Mouse (Mus musculus): ENCODE data around the gene Gm21761. TPM values are rescaled to one million over a fixed set of nuclear protein-coding genes. Genes with fewer than 3 reads are reported as not detected.
A peak's percentile ranks its signal among the peaks of the same experiment; 100 is the strongest.
"Not testable (repeated sequence)": the region's sequence is repeated elsewhere in the genome, so short reads cannot be mapped to it uniquely, and the experiment has no call there.

Gene Gm21761
- polyA plus RNA-seq (2015; fragmentation: Nextera tagmentation; extraction: Ambion mirVana): not detected in 2 replicates

- H3K27me3 ChIP-seq; H3K9ac ChIP-seq; H3K4me1 ChIP-seq (replicated peaks); H3K4me2 ChIP-seq; H3K27ac ChIP-seq (replicated peaks); H3K9me3 ChIP-seq; H3K36me3 ChIP-seq; ATAC-seq (ENCODE audit: low FRiP score, low read depth); H3K4me3 ChIP-seq: not testable (repeated sequence)
- 93% methylated on average over 2 of the region's 5 CpGs for WGBS
Observed at GRCm38 (mm10) chr13:119929172-119929571, at the start of gene Gm21761. Gm21761 (minus strand) TSS chr13:119929272.

DNA sequence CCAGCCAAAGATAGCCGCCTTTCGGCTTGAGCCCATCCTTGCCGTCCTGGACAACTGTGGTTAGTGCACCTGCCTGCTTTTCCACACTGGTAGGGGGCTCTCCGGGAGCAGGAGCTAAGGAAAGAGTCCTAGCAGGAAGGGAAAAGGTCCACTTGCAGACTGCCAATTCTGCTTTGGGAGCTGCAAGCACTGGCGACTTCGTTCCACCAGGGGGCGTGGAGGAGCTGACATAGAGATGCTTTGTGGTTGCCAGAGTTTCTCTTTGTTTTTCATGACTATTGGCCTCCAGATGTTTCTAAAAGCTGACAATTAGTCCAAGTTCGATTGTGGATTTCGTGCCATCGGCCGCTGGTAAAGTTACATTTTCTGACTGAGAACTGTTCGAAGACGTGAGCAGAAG is 40.1 kb upstream of the Gm21761 start:
- not testable (repeated sequence) for H3K36me3 ChIP-seq; H3K27ac ChIP-seq (replicated peaks); H3K9ac ChIP-seq; ATAC-seq (ENCODE audit: low FRiP score, low read depth); H3K4me2 ChIP-seq; H3K27me3 ChIP-seq; H3K9me3 ChIP-seq; H3K4me3 ChIP-seq; H3K4me1 ChIP-seq (replicated peaks)
- no CpG with 5 or more reads among the region's 13 CpGs for WGBS

DNA sequence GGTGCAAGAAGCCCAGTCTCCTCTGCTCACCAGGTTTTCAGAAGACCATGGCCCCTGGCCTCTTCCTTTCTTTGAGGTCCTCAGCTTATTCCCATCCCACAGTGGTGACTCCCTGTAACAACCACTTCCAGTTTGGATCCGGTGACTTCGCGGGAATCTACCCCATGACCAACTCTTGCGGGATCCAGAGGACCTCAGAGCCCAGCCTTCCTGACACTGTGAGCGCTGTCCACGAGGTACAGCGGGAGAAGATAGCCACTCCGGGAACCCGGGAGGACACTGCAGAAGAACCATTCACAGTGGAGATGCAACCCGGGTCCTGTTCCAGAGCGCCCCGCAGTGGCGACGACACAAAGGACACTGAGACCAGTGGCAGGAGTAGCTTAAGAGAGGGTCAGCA is 39.1 kb upstream of the Gm21761 start:
- not testable (repeated sequence) for H3K4me1 ChIP-seq (replicated peaks); H3K36me3 ChIP-seq; H3K27ac ChIP-seq (replicated peaks); H3K9me3 ChIP-seq; H3K27me3 ChIP-seq; H3K4me2 ChIP-seq; H3K9ac ChIP-seq; H3K4me3 ChIP-seq
- ATAC-seq (ENCODE audit: low FRiP score, low read depth): peak; percentile 52; the same call in 1 of the 2 replicates
- WGBS: no CpG with 5 or more reads among the region's 14 CpGs

DNA sequence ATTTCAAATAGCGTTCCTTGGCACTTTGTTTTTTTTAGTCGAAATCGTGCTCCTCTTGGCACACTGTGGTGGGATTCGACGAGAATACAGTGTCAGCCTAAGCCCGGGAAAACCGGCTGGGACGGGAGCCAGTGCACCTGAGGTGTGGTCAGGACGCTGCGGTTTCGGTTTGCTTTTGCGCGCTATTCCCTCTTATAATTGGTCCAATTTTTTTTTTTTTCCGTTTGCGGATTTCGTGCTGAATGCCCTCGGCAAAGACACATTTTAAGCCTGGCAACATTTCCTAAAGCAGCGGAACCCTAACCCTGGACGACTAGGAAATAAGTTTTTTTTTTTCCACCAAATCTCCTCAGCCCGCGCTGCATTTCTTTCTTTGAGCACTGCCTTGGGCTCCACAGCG is 36.9 kb upstream of the Gm21761 start:
- not testable (repeated sequence) for H3K4me1 ChIP-seq (replicated peaks); H3K27me3 ChIP-seq; H3K9ac ChIP-seq; ATAC-seq (ENCODE audit: low FRiP score, low read depth); H3K36me3 ChIP-seq; H3K27ac ChIP-seq (replicated peaks); H3K9me3 ChIP-seq; H3K4me3 ChIP-seq
- H3K4me2 ChIP-seq: peak overlapping the region; percentile 24; the same call in 1 of the 2 replicates
- WGBS: under 1% methylated on average over 21 of the region's 22 CpGs

DNA sequence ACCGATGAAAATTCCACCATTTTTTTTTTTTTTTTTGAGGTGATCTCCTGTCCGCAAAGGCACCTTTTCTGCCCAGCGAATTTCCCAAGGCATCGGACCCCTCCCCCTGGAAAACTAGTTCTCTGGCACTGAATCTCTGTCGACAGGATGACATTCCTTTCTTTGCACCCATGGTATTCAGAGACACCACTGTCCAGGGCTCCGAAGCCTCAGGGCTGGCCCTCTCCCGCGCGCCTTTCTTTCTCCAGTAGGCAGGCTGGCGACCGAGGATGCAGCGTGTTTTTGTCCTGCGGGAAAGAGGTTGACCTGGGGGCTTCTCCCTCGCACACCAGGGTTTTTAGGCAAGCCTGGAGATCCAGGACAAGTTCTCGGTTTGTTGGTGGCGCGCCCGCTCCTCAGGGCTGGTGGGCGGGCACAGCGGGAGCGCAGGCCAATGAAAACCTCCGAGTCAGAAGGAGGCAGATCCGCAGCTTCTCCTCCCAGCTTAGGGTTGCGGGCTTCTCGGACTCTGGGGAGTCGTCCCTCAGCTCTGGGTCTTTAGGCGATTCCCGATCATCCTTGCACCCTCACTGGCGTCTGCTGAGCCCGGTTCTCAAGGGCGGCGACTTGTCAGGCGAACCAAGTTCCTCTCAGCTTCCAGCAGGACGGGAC is 36.4 kb upstream of the Gm21761 start:
- peak overlapping the region; percentile 24; the same call in 1 of the 2 replicates for H3K4me2 ChIP-seq
- not testable (repeated sequence) for H3K27ac ChIP-seq (replicated peaks); H3K9ac ChIP-seq; H3K4me3 ChIP-seq; H3K9me3 ChIP-seq; H3K27me3 ChIP-seq; H3K36me3 ChIP-seq; H3K4me1 ChIP-seq (replicated peaks)
- peak; percentile 39; the same call in 1 of the 2 replicates for ATAC-seq (ENCODE audit: low FRiP score, low read depth)
- under 1% methylated on average over 18 of the region's 34 CpGs for WGBS

- not testable (repeated sequence) for H3K36me3 ChIP-seq; H3K4me1 ChIP-seq (replicated peaks); ATAC-seq (ENCODE audit: low FRiP score, low read depth); H3K27ac ChIP-seq (replicated peaks); H3K9ac ChIP-seq; H3K9me3 ChIP-seq; H3K4me2 ChIP-seq; H3K27me3 ChIP-seq; H3K4me3 ChIP-seq
- no CpG with 5 or more reads among the region's 5 CpGs for WGBS
Observed at GRCm38 (mm10) chr13:119962856-119963255, 33.8 kb upstream of the Gm21761 start.

DNA sequence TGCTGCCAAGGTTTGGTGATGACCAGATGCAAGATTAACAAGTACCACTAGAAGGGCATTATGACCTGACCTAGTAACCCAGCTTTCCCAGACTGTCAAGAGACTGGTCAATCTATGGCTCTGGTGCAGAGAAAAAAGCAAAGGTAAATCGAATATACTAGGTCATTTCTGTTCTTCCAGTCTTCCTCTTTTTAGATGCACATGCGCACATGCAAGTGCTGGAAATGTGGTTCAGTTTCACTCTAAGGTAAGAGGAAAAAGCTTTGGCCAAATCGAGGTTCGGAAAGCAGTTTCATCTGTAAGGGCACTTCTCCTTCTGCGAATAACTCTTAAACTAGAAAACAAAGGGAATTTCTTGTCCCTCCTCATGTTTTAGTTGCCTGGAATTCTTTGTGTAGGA is 26.5 kb upstream of the Gm21761 start:
- not testable (repeated sequence) for H3K9ac ChIP-seq; ATAC-seq (ENCODE audit: low FRiP score, low read depth)
- no CpG with 5 or more reads among the region's 5 CpGs for WGBS

DNA sequence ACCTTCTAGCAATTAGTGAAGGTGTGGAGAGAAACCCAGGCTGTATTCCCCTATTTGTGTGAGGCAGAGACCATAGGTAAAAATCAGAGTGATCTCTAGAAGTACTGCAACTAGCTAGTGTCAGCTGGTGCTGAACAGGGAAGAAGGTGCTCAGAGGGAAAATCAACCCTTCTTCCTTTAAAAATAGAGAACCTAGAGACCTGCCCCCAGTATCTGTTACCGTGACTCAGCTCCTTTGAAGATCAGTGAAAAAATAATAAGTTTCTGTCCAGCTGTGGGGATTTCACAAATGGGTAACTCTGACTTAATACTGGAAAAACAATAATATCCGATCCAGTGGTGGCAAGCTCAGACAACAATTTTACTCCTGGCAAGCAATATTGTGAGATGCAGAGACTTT is 26.0 kb upstream of the Gm21761 start:
- ATAC-seq (ENCODE audit: low FRiP score, low read depth); H3K4me2 ChIP-seq; H3K36me3 ChIP-seq; H3K4me3 ChIP-seq; H3K27me3 ChIP-seq; H3K27ac ChIP-seq (replicated peaks); H3K9me3 ChIP-seq; H3K4me1 ChIP-seq (replicated peaks); H3K9ac ChIP-seq: not testable (repeated sequence)
- 83% methylated on average over 2 of the region's 2 CpGs for WGBS

More for the DNA sequence above, 26.5 kb upstream of the Gm21761 start:
- not testable (repeated sequence) for H3K27ac ChIP-seq (replicated peaks); H3K4me2 ChIP-seq; H3K4me3 ChIP-seq; H3K27me3 ChIP-seq; H3K4me1 ChIP-seq (replicated peaks); H3K36me3 ChIP-seq; H3K9me3 ChIP-seq

- H3K9ac ChIP-seq; ATAC-seq (ENCODE audit: low FRiP score, low read depth); H3K9me3 ChIP-seq; H3K4me1 ChIP-seq (replicated peaks); H3K4me3 ChIP-seq; H3K27ac ChIP-seq (replicated peaks); H3K36me3 ChIP-seq; H3K27me3 ChIP-seq; H3K4me2 ChIP-seq: not testable (repeated sequence)
- 80% methylated on average over 4 of the region's 6 CpGs for WGBS
Observed at GRCm38 (mm10) chr13:119950706-119951105, 21.6 kb upstream of the Gm21761 start, which contains the start of gene B020031M17Rik. B020031M17Rik (minus strand) TSS chr13:119950806.

- not testable (repeated sequence) for ATAC-seq (ENCODE audit: low FRiP score, low read depth); H3K9ac ChIP-seq; H3K36me3 ChIP-seq; H3K9me3 ChIP-seq; H3K27ac ChIP-seq (replicated peaks); H3K27me3 ChIP-seq; H3K4me3 ChIP-seq; H3K4me2 ChIP-seq; H3K4me1 ChIP-seq (replicated peaks)
- WGBS: 85% methylated on average over 3 of the region's 3 CpGs
Observed at GRCm38 (mm10) chr13:119924597-119925340, 4.3 kb downstream of the Gm21761 start.

- H3K9me3 ChIP-seq; H3K9ac ChIP-seq; H3K4me1 ChIP-seq (replicated peaks); H3K27me3 ChIP-seq; ATAC-seq (ENCODE audit: low FRiP score, low read depth); H3K36me3 ChIP-seq; H3K4me2 ChIP-seq; H3K27ac ChIP-seq (replicated peaks); H3K4me3 ChIP-seq: not testable (repeated sequence)
- WGBS: 87% methylated on average over 4 of the region's 5 CpGs
Observed at GRCm38 (mm10) chr13:119916966-119917722, 11.9 kb downstream of the Gm21761 start.

GRCm38 (mm10) chr13:119916449-119916848 is 12.6 kb downstream of the Gm21761 start:
- not testable (repeated sequence) for H3K9me3 ChIP-seq; H3K27ac ChIP-seq (replicated peaks); H3K4me2 ChIP-seq; H3K4me1 ChIP-seq (replicated peaks); H3K27me3 ChIP-seq; H3K36me3 ChIP-seq; ATAC-seq (ENCODE audit: low FRiP score, low read depth); H3K4me3 ChIP-seq; H3K9ac ChIP-seq
- WGBS: 85% methylated on average over 2 of the region's 2 CpGs

Data from hindbrain, embryonic 15.5 days (tissue).